Mouse (Mus musculus): ENCODE measurements around the gene Arap1.
A peak's percentile ranks its signal among the peaks of the same experiment; 100 is the strongest.

Arap1 gene

DNA sequence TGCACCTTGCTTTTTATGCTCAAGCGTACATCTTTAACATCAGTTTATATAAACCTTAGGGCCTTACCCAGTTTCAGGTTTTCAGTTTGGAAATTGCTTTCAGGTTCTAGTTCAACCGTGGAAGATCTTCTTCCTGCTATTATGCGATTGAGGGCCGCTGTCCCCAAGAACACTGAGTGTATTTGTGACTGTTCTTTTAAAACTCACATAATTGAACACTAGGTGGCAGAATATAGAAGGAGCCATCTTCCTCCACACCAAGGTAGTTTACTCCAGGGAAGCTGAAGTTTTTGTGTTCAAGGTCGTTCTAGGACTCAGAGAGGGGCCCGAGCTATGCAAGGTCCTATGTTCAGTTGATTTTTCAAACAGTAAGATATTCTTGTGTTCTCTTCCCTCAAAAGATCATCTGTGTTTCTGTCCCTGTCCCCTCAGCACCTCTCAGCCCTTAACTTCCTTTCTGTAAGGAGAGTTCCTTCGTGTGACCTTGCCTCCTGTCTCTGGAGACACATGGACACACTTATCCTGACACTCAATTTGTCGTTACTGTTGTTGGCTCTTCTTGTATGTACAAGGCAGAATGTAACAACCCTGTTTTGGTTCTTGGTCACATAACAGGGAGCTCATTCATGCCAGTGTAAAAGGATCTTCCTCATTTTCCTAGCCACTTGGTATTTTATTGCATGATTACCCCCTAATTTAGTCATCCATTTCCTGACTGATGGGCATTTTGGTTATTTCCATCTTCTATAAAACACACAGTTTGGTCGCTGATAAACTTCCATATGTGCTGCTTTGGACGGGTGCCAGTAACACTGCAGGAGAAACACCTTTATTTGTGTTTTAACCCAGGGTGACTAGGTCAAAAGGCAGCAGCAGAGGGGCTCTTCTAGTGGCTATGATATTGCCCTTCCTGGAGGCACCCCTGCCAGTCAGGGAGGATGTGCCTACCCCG lies 20.3 kb downstream of the Arap1 start:
- DNase-seq: no peak

DNA sequence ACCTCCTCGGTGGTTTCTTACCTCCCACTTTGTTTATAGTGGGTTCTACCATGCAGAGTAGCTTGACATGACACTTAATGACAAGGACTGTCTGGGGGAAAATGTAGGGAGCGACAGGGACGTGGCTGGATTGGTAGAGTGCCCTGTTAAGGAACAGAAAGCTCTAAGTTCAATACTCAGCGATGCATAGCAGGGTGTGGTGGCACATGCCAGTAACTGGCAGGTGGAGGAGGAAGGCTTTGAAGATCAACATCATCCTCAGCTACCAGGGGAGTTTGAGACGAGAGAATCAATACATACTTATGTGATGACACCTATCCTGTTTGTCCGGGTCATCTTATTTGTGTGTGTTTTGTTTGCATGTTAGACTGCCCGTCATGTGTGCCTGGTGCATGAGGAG lies 21.8 kb downstream of the Arap1 start:
- DNase-seq: no peak

DNA sequence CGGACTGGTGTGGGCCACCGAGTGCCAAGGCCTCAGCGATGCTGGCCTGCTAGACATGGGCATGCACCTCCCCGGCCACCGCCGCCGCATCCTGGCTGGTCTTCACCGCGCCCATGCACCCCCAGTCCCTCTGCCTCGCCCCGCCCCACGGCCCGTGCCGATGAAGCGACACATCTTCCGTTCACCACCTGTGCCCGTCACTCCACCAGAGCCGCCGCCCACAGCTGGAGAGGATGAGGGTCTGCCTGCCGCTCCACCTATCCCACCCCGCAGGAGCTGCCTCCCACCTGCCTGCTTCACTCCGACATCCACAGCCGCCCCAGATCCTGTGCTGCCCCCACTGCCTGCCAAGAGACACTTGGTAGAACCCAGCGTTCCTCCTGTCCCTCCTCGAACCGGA lies 25.2 kb downstream of the Arap1 start:
- DNase-seq: peak; percentile 29

DNA sequence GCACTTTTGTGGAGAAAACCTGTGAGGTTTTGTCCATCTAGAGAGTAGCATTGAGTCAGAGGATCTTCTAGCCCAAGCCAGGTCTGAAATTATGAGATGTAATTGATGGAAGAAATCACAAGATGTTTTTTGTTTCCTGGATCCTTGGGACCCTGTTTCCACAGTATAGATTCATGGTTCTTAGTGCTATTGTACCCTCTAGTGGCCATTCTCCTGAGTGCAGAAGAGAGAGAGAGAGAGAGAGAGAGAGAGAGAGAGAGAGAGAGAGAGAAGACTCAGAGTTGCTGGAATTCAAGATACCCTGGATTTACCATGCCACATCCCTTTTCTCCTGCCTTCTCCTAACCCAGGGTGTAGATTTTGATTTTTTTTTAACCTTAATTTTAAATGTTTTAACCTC lies 26.3 kb downstream of the Arap1 start:
- peak; percentile 51 for DNase-seq

DNA sequence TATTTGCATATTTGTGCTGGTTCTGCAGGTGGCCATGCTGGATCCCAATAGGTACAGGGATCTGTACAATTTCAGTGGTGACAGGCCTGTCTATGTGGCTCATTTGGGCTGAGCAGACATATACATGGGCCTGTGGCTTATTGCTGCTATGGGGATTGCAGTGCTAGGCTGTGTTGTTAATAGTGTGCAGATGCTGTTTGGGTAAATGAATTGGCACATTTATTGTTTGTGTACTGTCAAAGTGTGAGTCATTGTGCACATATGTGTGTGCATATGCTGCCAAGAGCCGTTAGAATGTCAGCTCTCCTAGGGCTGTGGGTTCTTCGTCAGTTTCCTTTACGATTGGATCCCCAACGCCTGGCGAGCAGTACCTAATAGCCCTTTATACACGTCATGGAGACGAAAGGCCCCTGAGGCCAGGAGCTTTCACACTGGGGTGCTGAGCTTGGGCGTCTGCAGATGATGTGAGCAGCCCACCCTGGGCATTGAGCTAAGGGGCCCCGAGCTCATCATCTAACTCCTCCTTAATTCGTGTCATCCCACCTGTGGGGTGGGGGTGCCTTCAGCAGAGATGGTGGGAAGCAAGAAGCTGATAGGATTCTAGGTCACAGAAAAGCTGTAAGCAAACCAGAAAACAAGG lies 29.0 kb downstream of the Arap1 start:
- no peak for DNase-seq

DNA sequence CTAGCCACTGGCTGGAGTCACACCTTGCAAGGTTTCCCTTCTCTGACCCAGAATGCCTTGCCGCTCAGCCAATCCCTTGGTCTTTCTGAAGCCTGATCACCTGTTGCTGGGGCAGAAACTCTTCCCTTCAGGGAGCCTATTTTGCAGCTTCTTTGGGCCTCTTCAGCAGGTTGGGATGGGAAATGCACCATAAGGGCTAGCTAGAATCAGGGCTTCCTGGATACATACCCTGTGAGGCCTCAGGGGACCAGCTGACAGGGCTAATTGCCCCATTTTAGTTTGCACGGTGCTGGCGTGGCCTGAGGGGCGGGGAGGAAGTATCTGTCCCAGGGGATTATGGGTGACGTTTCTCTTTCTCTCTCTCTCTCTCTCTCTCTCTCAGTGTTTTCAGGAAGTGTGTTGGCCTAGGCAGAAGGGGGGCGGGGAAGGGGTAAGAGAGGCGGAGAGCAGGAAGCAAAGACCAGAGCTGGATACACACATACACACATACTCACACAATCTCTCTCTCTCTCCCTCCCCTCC lies 29.9 kb downstream of the Arap1 start:
- DNase-seq: peak; percentile 89

DNA sequence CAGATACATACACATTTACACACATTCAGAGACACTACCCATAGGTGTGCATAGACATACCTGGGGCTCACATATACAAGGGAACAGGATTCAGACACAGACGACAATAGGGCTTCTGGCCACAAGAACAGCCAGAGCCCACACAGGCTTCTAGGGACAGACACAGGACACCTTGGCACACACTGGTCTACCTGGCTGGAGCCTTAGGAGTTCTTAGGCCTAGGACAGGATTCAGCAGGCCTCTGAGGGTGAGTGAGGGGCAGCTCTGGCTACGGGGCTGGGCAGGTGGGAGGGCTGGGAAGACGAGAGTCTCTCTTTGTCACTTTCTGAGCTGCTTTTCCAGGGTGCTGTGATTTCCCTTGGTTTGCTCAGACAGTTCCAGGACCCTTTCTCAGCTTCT lies 30.4 kb downstream of the Arap1 start:
- DNase-seq: peak; percentile 31

DNA sequence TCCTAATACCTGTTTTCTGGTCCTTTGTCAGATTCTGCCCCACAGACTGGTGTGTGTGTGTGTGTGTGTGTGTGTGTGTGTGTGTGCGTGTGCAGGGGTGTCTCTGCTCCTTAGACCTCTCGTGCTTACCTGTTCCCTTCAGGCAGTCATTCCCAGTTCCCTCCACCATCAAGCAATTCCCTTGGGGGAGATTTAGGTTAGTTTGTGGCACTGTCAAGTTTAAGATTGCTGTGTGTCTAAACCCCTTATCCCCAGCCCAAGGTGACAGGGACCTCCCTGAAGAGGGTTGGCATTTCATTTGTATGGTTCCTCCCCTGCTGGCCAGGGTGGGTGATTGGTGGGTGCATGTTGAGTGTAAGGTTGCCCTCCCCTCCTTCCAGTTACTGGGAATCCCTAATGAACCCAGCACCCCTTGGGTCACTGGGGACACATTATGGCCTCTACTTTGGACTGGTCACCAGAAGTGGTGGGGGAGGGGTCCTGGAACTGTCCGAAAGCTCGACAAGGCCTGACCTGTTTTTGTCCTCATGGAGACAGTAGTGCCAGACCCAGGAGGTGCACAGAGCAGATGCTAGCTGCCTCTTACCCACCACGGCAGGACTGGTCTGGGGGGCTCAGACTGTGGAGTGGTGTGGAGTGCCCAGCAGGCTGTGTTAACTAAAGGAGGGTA lies 31.1 kb downstream of the Arap1 start:
- DNase-seq: peak; percentile 70

DNA sequence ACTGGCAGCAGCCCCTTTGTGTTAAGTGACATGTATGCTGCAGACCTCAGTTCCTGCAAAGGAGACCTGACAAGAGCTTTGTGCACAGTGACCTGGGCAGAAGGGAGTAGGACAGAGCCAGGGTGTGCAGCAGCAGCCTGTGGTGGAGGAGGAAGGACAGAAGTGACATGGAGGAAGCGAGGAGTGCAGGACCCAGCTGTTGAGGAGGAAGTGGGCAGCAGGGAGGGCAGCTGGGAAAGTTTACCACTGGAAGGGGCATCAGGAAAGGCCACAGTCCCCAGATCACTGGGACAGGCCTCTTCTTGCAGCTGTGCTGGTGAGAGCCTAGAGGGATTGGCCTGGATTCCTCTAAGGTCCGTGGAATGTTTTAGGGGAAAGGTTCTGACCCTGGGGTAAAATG lies 31.9 kb downstream of the Arap1 start:
- DNase-seq: peak; percentile 19

DNA sequence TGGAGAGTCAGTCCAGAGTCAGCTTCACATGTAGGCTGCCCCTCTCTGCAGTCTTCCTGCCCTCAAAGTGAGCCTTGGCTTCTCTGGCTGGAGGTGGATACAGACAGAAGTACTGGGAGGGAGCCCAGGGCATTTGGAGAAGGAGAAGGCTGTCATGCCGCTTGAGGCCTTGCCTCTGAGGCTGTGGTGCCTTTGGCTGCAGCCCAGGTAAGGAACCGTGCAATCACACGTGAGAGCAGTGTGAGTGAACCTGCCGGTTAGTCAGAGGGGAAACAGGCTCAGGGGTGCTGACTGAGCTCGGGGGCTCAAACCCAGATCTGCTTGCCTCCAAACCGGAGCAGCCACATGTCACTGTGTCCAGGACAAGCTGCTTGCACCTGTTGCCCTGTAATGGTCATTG lies 33.6 kb downstream of the Arap1 start:
- peak; percentile 47 for DNase-seq

DNA sequence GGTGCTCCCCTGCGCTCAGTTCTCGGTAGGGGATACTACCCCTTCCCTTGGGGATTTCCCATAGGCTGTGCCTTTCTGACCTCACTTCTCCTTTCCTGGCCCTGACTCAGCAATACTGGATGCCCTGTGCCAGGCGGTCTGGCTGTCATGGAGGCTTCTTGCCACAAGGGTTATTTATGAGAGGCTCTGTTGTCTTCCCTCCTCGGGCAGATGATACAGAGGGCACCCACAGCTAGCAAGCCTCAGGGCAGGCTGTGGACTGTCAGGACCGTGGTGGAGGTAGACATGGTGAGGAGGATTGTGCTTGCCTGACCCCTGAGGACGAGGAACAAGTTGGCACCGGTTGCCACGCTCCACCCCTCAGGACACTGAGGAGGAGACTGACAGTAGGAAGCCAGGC lies 34.5 kb downstream of the Arap1 start:
- peak; percentile 49 for DNase-seq

DNA sequence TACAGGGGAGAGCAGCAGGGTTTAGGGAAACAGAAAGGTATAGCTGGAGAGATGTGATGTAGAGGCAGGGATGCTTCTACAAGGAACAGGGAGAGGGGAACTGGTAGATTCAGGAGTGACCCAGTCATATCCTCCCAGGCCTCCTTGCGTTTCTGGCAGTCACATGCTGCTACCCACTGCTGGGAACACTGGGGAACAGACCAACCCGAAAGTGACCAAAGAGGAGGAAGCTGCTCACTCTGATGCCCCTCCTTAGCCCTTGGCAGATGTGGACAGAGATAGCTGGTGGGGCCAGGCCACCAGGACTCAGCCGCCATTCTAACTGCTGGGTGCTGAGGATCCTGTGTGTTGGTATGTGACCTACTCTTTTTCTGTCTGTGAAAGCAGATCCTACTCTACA lies 35.9 kb downstream of the Arap1 start:
- DNase-seq: peak; percentile 12

DNA sequence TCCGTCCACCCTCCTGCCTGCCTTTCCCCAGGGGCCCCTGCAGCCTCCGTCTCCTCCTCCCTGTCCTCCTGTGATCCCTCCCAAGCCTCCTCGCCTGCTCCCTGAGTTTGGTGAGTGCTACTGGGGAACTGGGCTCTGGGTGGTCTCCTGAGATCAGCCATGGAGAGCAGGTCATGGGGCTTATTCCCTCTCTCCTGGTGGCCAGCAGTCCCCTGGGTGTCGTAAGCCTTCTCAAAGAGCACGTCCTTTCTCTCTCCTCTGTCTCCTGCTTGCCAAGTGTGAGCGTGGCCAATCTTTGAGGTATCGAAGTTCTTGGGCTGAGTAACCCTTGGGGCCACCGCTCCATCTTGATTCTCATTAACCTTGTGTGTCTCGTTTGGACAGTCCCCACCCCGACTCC lies 37.1 kb downstream of the Arap1 start:
- DNase-seq: no peak

DNA sequence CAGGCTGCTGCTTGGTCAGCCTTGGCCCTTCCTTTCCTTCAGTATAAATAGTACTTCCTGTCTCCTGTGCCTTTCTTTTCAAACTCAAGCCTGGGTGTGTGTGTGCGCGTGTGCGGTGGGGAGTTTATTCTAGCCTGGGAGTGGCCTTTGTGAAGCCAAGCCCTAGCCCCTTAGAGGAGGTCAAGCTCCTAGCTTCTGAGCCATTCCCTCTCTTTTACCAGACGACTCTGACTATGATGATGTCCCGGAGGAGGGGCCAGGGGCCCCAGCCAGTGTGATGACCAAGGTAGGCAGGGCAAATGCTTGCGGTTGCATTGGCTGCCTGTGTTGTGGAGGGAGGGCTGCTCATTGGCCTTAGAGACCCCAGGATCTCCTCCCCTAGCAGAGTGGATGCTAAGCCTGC lies 37.5 kb downstream of the Arap1 start:
- peak; percentile 69 for DNase-seq

DNA sequence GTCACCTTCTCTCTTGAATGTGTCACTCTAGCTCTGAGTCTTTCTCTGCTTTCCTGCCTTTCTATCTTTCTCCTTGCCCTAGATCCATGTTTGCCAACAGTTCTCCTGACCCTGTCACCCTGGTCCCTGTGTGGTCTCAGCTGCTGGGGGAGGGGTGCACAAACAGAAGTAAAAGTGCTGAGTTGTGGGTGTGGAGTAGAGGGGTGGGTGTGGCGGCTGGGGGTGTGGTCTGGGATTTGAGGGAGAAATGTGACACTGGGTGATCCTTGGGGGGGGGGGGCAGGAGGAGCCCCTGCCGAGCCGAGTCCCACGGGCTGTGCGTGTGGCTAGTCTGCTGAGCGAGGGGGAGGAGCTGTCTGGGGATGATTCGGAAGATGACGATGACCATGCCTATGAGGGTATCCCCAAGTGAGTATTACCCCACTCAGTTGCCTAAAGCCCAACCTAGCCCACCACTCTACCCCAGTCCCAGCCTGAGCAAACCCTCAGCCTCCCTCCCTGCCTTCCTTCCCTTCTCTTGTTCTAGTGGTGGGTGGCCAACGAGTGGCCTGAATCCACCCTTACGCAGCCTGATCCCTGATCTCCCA lies 38.1 kb downstream of the Arap1 start:
- peak; percentile 80 for DNase-seq

DNA sequence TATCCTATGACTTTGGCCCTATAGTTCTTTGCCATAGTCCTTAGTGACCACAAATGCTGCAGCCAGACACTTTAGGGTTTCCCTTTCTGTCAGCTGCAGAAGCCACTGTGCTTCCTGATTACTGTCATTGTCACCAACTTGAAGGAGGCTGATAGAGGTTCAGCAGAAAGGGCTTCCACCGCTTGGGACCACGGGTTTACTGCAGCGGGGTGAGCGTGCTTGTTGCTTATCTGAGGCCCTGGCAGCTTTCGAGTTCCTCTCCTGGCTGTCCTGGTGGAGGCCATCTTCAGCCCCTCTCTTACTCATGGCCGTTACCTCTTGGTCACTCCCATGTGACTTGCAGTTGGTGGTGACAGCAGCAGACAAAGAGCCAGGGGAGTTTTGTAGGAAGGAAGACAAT lies 41.4 kb downstream of the Arap1 start:
- DNase-seq: no peak

DNA sequence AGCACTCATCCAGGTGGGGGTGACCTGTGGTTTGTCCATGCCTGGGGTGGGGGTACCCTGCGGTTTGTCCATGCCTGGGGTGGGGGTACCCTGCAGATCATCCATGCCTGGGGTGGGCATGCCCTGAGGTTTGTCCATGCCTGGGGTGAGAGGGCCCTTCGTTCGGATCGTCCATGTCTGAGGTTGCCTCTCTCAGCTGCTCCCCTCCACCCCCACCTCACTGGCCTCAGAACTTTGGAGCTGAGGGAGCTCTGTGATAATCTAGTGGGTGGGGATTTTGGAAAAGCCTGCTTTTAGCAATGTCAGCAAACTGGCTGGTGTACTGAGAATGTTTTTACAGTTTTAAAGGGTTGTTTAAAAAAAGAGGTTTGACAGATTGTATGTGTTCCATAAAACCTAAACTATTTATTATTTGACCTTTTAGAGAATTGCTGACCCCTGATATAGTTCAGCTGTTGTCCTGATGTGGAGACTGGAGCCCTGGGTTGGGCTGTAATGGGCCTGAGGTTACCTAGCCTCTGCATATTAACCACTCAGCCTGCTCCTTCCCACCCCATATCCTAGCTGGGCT lies 44.1 kb downstream of the Arap1 start:
- peak; percentile 45 for DNase-seq

DNA sequence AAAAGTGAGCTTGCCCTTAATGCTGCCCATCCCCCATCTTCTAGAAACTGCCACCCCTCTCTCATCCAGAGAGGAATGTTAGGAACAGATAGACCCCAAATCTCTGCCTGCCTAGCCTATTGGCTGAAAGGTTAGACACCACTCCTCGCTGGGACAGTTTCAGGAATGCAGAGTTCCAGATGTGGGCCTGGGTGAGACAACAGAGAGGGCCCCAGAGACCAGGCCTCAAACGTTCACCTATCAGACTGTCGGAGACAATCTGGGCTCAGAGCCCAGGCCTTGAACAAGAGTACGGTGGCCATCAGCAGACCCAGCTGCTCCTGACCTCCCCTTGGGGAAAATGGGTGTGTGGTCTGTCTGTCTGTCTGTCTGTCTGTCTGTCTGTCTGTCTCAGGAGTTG lies 45.1 kb downstream of the Arap1 start:
- DNase-seq: peak; percentile 35

DNA sequence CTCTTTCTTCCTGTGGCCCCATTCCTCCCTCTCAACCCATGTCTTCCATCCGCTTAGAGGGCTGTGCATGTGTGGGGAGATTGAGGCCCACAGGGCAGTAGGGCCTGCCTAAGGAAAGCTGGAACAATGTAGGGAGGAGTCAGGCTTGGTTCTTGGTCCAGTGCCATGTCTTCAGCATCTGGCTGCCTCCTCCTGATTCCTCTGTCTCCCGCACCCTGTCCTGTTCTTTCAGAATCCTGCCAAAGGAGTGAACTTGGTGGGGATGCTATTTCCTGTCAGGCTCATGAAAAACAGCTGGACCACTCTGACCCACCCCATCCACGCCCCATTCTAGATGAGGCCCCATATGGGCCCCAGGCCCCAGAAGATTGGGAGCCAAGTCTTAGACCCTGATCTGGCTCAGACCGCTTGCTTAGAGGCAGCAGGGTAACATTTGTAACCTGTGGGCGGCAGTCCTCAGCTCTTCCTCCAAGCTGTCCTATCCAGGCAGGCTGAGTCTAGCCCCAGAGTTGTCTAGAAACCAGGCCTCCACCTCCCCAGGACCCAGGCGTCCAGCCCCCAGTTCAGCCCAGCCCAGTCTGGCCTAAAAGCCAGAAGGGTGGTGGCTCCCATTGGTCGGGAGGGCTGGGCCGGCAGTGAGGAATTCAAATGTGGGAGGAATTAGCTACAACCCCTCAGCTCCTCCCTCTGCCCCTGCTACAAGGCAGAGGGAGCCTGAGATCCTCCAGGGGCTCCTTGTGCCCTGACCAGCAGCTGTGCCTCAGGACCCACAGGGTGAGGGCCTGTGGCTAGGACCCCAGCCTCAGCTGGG lies 46.0 kb downstream of the Arap1 start:
- peak; percentile 84 for DNase-seq

DNA sequence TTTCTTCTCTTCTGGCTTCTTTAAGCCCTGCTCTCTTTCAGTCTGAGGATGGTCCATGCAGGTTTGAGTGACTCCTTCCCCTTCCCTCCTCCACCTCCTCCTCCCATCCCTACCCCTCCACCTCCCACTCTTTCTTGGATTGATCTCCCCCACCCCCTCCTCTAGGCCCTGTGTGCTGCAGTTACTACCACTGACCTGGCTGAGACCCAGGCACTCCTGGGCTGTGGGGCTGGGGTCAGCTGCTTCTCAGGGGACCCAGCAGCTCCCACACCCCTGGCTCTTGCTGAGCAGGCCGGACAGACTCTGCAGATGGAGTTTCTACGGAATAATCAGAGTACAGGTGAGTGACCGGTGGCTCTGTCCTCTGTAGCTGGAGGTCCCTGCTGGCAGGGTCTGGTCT lies 46.7 kb downstream of the Arap1 start:
- DNase-seq: peak; percentile 21

DNA sequence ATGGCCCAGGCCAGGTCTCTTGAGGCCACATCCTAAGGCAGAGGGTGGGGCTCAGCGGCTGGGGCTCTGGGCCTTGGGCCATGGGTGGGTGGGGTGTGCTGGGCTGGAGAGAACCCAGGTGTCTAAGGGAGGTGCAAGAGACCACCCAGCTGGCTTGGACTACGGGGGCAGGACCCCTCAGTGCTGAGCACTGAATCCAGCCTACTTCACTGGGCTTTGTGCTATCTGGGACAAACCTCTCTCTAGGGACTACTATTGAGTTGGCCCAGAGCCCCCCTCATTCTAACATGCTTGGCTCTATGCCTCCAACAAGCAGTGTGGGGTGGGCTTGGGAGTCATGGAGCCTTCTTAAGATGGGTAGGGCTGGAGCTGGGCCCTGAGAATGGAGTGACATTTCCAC lies 47.6 kb downstream of the Arap1 start:
- DNase-seq: peak; percentile 65

DNA sequence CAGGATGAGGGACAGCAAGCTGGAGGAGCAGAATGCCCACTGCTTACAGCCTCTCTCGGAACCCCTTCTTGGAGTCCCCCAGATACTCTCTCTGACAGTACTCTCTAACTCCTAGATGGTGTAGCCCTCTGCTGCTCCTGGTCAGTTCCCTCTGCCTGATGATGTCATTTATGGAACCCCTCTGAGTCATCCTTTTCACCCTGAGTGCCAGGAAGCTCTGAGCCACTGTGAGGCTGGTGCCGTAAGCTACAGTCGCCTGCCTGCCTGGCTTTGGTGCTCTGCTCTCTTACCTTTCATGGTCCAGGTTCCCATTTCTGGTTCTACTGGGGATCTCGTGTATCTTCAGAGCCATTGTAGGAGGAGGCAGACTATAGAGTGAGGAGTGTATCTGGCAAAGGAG lies 49.3 kb downstream of the Arap1 start:
- no peak for DNase-seq
